Mouse (Mus musculus) right cerebral cortex, postnatal 36 days (tissue): ENCODE measurements around the gene Pdss2.
A peak's percentile ranks its signal among the peaks of the same experiment; 100 is the strongest.

Experiments
- DNase-seq, 2 experiments: peaks; one replicate each; pipeline ENCODE4 v3.0.0; 2022; ENCODE audit warnings: low spot score in 2 of 2, mixed read lengths in 1 of 2

Gene Pdss2

DNA sequence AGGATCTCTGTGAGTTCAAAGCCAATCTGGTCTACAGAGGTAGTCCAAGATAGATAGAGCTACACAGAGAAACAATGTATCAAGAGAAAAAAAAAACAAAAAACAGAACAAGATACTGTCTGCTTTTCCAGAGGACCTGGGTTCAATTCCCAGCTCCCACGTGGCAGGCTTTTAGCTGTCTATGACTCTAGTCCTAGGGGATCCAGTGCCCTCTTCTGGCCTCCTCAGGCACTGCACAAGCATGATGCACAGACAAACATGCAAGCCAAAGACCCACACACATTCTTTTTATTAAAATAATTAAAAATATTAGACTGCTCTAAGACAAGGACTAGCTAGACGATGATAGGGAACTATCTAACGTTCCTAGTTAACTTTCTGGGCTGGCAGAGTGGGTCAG lies 214.5 kb downstream of the Pdss2 start:
- no peak for DNase-seq

DNA sequence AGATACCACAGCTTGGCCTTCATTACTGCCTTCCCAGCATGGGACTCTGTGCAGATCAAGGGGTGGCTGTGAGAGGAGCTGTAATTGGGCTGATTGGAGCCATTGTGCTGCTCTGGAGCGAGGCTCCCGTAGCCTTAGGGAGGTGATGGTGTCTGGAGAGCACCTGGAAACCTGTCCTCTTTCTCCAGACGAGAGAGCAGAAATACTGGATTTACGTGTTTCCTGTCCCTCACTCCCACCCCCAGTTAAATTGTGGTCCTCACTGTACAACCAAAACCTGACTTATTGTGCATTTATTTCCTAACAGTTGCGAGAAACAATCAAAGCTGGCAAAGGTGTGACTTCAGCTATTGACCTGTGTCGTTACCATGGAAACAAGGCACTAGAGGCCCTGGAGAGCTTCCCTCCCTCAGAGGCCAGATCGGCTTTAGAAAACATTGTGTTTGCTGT lies 218.2 kb downstream of the Pdss2 start:
- DNase-seq = no peak

DNA sequence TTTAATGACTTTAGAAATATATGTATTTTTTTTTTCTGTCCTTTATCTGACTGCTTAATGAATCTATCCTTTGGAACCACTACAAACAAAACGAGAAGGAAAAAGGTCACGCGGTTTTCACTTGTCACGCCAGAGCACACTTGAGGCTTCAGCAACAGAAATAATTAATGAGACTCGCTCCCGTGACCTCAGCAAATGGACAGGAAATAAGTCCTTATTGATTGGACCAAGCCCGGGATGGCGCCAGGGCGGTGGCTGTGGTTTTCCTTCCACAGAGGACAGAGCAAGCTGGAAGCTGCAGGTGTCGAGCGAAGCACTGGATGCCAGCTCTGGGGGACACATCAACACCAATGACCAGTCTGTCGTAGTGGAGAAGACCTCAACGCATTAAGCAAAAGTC lies 218.8 kb downstream of the Pdss2 start:
- no peak for DNase-seq

GRCm38 (mm10) chr10:43440981-43441740 lies 219.9 kb downstream of the Pdss2 start:
- no peak for DNase-seq

GRCm38 (mm10) chr10:43448656-43449055 lies 227.4 kb downstream of the Pdss2 start:
- DNase-seq = no peak

DNA sequence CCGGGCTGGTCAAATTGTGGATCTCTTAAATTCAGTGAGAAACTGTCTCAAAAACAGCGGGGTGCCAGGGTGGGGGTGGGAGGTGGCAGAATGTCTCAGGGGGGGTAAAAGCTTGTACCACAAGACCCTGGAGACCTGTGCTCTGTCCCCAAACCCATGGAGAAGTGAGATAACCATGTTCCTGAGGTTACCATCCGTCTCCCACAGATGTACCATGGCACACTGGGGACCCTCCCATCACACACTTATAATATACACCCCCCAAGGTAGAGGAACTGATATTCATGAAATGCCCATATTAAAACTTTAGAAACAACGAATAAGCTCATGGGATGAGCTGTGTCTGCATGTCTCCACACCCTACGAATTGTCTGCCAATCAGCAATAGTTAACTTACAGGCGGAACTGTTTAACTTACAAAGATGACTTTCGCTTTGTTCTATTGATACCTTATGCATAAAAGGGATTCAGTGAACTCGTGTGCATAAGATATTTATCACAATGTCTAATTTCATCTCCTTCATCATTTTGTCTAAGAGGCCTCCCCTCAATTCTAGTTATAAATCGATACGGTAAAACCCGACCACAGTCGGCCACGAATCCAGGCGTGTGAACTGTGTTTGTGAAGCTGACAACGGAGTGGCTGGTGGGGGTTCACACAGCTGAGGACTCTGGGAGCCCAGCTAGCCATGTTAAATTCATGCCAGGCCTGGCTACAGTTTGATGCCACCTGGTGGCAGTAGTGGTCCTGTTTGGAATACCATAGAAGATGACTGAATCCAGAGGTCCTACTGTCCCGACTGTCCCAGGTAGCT lies 230.8 kb downstream of the Pdss2 start:
- peak; percentile 71 to 72 for DNase-seq

DNA sequence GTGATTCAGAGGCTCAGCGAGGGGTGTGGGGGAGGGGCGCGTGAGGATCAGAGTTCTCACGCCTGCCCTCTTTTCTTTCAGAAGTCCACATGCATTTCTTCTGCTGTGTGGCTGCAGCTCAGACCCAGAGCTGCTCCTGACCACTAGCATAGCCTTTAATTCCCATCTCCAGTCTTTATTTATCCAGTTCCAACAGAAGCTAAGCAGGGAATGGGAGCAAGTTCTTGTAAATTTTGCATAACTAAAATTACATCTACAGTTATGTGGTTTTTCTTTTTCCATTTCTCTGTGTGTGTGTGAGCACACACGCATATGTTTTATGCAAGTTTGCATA lies 231.3 kb downstream of the Pdss2 start:
- no peak for DNase-seq

DNA sequence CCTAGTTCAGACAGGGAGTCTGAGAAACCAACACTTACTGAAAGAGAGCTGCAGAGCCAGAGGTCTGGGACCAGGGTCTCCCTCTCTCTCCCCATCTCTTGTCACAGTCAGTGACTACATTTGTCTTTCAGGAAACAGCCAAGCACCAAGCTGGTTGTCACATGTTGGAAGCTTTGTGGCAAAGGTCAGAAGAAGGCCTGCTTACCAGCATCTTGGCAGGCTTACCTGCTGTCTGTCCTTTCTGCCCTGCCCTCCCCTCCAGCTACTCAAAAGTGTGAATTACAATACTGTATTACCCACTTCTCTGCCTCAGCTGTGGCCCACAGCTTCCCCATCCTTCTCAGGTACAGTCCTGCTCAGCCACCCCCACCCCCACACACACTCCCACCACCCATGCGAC lies 232.9 kb downstream of the Pdss2 start:
- no peak for DNase-seq

DNA sequence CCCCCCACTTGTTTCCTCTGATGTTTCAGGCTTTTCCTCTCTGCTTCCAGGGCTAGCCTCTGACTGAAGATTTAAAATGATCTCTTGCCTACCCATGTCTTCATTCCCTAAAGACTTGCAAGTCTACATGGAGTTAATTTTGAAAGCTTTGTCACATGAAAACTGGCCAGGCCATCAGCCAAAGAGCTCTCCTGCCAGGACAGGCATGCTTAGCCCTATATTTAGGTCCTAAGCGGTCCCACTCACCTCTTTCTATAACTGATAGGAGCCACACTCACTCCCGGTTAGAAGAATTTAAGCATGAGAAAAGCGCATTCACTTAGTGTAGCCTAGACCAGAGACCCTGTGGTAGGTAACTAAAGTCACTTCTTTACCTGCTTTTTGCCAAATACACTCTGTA lies 233.4 kb downstream of the Pdss2 start:
- no peak for DNase-seq

DNA sequence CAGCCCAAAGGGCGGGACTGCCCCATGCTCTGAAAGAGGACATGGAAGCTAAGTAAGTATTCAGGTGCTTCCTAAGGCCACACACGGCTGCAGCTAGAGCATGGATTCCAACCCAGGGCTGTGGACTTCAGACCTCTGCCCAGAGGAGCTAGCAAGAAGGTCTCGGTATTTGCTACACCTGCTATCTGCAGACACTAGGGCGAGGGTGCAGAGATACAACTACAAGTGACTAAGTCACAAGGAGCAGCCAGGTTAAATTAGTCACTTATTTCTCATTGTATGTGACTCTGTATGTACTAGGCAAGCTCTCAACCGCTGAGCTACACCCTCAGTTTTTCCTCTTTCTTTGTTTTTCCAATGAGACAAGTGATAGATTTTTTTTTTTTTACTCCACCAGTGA lies 241.5 kb downstream of the Pdss2 start:
- no peak for DNase-seq

GRCm38 (mm10) chr10:43463227-43463626 lies 241.9 kb downstream of the Pdss2 start:
- no peak for DNase-seq

- no peak for DNase-seq
Observed at GRCm38 (mm10) chr10:43466223-43466622, 244.9 kb downstream of the Pdss2 start.

DNA sequence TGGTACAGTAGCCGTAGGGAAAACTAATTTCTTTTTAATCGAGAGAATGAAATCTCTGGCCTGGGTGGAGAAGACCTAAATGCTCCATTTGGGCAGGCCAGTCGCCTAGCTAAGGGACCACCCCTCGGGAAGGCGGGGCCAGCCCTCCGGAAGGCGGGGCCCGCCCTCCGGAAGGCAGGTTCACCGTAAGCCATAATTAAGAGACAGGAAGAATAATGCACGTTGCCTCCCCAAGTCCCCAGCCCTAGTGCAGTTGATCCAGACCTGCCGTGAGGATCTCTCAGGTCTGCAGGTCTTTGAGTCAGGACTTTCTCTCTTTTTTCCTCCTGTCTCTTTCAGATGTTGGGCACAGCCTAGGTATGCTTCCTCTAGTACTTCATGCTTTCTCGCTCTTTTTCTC lies 246.4 kb downstream of the Pdss2 start:
- DNase-seq = no peak

DNA sequence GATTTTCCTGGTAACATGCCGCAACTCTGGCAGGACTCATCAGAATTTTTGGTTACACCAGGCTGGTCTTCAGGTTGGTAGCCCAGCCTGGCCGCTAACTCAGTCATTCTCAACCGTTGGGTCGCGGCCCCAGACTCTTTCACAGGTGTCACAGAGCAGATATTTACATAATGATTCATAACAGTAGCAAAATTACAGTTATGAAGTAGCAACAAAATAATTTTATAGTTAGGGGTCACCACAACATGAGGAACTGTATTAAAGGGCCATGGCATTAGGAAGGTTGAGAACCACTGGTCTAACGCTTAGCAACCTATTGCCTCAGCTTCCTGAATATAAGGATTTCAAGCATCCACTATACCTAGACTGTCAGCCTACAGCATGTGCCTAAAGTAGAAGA lies 247.0 kb downstream of the Pdss2 start:
- DNase-seq = no peak

- no peak for DNase-seq
Observed at GRCm38 (mm10) chr10:43475376-43475775, 254.1 kb downstream of the Pdss2 start.

DNA sequence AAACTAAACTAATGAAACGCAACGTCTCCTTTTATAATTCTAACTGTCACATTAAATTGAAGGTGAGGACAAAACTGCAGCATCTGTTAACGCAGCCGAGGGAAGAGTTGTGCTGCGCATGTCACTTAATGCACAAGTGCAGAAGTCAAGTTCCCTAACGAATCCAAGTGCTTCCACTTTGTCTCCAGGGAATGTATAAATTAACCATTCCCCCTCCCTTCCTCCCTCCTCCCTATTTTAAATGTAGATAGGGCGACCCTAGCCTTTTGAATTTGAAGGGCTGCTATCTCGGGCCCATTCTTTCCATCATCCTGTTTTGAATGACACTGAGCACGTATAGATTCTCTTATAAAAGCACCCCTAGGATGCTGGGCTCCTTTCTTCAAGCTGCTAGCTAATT lies 256.2 kb downstream of the Pdss2 start:
- no peak for DNase-seq

DNA sequence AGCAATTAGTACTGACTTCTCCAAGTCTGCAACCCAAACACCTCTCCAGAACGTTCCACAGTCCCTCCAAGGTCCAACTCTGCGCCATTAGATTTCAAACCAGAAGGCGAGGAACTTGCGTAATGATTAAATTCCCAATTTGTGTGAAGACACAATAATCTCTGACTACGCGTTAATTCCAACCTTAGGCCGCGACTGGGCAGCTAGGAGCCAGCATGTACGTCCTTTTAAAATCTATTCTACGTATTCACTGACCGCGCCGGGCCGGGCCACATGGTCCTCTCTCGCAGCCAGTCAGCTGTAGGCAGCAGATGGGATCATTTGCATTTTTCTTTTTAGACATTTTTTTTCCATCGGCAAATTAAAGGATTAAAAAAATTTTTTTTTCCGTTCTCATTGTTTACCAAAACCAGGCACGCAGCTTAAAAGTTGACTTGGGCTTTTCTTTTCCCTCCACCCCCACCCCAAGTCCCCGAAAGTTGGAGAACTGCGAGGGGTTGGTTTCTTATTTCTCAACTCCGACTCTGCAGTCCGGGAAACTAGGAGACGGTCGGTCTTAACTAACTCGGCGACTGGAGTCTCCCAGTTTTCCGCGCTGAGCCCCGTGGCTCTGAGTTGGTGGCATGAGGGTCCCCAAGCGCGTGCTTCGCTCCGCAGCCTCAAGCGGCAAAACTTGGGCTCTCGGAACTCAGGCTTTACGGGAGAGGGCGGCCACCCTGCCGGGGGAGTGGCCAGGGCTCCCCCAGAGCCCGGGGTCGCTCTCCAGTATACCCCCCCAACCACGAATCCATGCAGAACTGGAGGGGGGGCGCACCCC lies 256.8 kb downstream of the Pdss2 start:
- DNase-seq = peak; percentile 30 to 32

DNA sequence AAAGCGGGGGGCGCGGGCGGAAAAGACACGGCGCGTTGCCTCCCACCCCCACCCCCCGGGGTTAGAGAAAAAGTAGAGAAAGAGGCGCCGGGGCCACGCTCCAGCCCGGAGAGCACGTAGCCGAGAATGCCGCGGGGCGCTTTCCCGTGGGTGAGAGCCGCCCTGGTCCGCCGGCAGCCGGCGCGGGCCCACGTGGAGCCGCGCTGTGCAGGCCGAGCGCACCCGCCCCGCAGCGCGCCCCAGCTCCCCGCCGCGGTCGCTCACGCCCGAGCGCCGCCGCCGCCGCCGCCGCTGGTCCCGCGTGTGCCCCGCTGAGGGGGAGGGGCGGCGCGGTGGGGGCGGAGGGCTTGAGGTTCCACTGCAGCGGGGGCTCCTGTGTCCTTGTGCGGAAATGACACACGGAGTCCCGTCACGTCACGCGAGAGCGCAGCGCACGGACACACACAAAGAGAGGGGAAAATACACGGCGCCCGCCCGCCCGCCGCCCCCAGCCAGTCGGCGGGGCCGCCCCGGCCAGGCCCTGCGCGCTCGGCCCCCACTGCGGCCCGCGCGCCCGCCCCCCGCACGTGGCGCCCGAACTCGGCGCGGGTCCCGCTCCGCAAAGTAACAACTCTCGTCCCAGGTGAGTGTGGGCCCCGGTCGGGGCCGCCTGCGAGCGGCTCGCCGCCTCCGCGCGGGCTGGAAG lies 257.6 kb downstream of the Pdss2 start, which contains the start of gene Bend3:
Gene Bend3, plus strand, starts transcription at position 81 of the 685 bp plus-strand sequence.
- peak; percentile 20 to 49 for DNase-seq

- peak; percentile 52 to 56 for DNase-seq
Observed at GRCm38 (mm10) chr10:43479436-43480157, 258.3 kb downstream of the Pdss2 start.

DNA sequence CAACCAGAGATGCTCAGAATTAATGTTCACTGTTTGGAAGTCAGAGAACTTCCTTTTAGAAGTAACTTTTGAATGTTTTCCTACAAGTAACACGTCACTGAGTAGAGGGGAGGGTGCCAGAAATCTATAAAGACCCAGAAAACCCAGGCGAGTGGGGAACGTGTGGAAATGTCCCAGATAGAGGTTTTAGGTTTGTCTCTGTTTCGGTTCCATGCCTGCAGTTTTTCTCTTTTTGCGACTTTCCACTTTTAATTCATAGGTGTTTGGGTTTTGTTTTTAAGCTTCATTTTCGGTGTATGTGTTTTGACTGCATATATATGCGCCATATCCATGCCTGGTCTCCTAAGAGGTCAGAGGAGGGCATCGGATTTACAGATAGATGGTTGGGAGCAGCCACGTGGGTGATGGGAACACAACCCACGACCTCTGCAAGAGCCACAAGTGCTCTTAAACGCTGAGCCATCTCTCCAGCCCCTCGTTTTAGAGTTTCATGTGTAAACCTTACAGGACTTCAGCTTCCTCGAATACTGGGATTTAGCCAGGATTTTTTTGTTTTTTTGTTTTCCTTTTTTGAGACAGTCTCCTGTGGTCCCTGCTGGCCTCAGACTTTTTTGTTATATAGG lies 259.1 kb downstream of the Pdss2 start:
- no peak for DNase-seq

GRCm38 (mm10) chr10:43481179-43481578 lies 259.9 kb downstream of the Pdss2 start:
- no peak for DNase-seq
